Mouse (Mus musculus) hindbrain, embryonic 16.5 days (tissue): ENCODE results near the gene Sgo1. TPM values are rescaled to one million over a fixed set of nuclear protein-coding genes. Genes with fewer than 3 reads are reported as not detected.
"Not testable (repeated sequence)": the region's sequence is repeated elsewhere in the genome, so short reads cannot be mapped to it uniquely, and the experiment has no call there.

ENCODE experiments used
- ATAC-seq: fragments of 200-750 bp; cut with Nextera tagmentation; 2 replicates; pipeline ENCODE4 v1.8.0; 2017; ENCODE audit warnings: moderate TSS enrichment, moderate library complexity
- H3K27ac ChIP-seq: fragments of 300-500 bp; sonication (generic); 2 replicates; pipeline ENCODE4 v1.5.1; 2014; ENCODE audit warnings: low read depth, mild to moderate bottlenecking, control low read depth, low read length, moderate library complexity
- H3K27me3 ChIP-seq: fragments of 300-500 bp; sonication (generic); replicated peaks from 2 replicates; pipeline ENCODE4 v1.6.1; 2014; ENCODE audit warnings: low read length; ENCODE audit not compliant: control insufficient read depth, insufficient read depth
- H3K36me3 ChIP-seq: fragments of 300-500 bp; sonication (generic); 2 replicates; pipeline ENCODE4 v1.6.1; 2014; ENCODE audit warnings: mild to moderate bottlenecking, low read length, moderate library complexity, mixed read lengths; ENCODE audit not compliant: control insufficient read depth, insufficient read depth
- H3K4me1 ChIP-seq: fragments of 300-500 bp; sonication (generic); 2 replicates; pipeline ENCODE4 v1.6.1; 2014; ENCODE audit warnings: low read depth, low read length; ENCODE audit not compliant: control insufficient read depth, insufficient read depth
- H3K4me2 ChIP-seq: fragments of 300-500 bp; sonication (generic); 2 replicates; pipeline ENCODE4 v1.6.1; 2014; ENCODE audit warnings: mild to moderate bottlenecking, low read length, control low read depth, moderate library complexity
- H3K4me3 ChIP-seq: fragments of 300-500 bp; sonication (generic); 2 replicates; pipeline ENCODE4 v1.5.1; 2014; ENCODE audit warnings: mild to moderate bottlenecking, low read length, control low read depth, moderate library complexity
- H3K9ac ChIP-seq: fragments of 300-500 bp; sonication (generic); 2 replicates; pipeline ENCODE4 v1.6.1; 2014; ENCODE audit warnings: low read depth, mild to moderate bottlenecking, control low read depth, low read length, moderate library complexity
- H3K9me3 ChIP-seq: fragments of 300-500 bp; sonication (generic); 2 replicates; pipeline ENCODE4 v1.6.1; 2014; ENCODE audit warnings: mild to moderate bottlenecking, low read length, moderate library complexity; ENCODE audit not compliant: control insufficient read depth
- WGBS: fragments of 180-500 bp; shearing (Covaris S2); extraction: QIAGEN DNeasy Blood & Tissue Kit; methylation state at CpG from one replicate; pipeline ENCODE4 v1.1.7; 2014; 5-methylcytosine and 5-hydroxymethylcytosine counted together
- polyA plus RNA-seq: library from polyadenylated mRNA; unstranded; fragments of >200 nt; fragmentation: Nextera tagmentation; extraction: Ambion mirVana; gene quantifications from 2 replicates; pipeline ENCODE4 v1.2.1, GENCODE M21; 2015

The Sgo1 gene
- polyA plus RNA-seq, 1 experiment from 2014 or later = 5.8 TPM

DNA sequence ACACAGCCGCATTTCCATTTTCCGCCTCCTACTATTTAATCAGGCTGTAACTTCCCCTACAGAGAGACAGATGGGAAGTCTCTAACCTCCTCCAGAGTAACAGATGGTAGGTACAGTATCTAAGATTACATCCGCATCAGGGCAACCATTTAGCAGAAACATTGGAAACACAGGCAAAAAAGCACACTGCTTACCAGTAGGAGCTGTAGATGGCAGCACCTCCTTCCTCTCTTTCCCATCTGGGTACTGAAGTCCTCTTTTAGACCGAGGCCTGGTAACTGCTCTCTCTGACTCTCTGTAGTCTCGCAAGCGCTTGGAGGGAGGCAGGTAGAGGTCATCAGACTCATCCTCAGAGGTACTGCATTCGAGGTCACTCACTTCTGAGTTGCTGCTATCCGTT, 10.4 kb downstream of the Sgo1 start:
- H3K9ac ChIP-seq = no peak overlapping the region
- H3K27ac ChIP-seq = no peak overlapping the region
- H3K4me3 ChIP-seq = no peak overlapping the region
- H3K27me3 ChIP-seq = no peaks in the 10 kb centered on the region
- no peaks in the 10 kb centered on the region for H3K4me1 ChIP-seq
- 66% methylated on average over 8 of the region's 8 CpGs for WGBS
- H3K4me2 ChIP-seq = no peak overlapping the region
- no peaks in the 10 kb centered on the region for H3K9me3 ChIP-seq
- no peaks in the 10 kb centered on the region; the same call in 1 of the 2 replicates for H3K36me3 ChIP-seq
- peak; percentile 95 for ATAC-seq

DNA sequence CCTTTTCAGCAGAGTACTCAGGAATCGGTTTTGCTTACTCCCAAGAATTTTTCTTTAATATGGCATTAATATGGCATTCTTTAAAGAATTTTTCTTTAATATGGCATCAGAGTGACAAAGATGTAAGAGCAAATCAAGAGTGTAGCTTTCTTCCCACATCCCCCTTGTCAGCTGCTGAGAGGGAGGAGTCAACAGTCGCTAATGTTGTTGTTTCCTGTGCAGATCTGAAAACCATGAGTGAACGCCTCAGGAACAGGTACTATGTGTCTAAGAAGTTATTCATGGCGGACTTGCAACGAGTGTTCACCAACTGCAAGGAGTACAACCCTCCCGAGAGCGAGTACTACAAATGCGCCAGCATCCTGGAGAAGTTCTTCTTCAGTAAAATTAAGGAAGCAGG, 18.7 kb downstream of the Sgo1 start:
- Histone ChIP-seq H3K9ac (no peak overlapping the region), H3K27ac (no peak overlapping the region), H3K9me3 (no peaks in the 10 kb centered on the region), H3K4me3 (no peak overlapping the region), H3K27me3 (no peaks in the 10 kb centered on the region), H3K36me3 (no peaks in the 10 kb centered on the region; the same call in 1 of the 2 replicates), H3K4me1 (no peaks in the 10 kb centered on the region), H3K4me2 (no peak overlapping the region)
- 95% methylated on average over 8 of the region's 8 CpGs for WGBS
- ATAC-seq = no peak

DNA sequence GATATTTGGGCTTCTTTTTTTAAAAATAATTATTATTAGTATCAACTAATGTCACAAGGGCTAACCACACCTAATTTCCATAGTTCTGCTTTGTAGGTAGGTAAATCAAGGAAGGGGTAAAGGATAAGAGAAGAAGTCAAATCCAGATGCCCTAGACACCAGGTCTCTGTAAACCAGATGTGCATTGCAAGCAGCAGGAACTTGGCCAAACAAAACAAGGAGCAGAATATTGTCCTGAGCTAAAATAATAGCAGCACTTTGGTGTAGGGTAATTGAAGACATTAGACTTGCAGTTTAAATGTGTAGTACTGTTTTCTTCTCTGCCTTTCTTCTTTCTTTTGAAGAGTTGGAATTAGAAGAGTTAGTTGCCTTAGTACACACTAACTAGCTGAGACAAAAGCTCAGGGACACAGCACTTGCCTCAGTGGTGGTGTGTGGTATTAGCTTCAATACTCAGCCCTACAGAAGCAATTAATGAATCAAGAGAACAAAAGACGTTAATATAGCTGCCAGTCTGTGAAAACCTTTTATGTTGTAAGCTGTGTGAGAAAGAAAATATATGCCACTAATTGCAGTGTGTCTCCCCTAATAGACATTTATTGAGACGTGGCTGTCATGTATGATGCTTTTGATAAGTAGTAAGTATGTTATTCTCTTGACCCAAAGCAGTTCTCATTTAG, 24.3 kb downstream of the Sgo1 start:
- Histone ChIP-seq H3K4me3 (no peak overlapping the region), H3K36me3 (peaks cover 4% of the 10 kb centered on the region), H3K27me3 (no peaks in the 10 kb centered on the region), H3K4me2 (no peak overlapping the region), H3K9me3 (no peaks in the 10 kb centered on the region), H3K27ac (no peak overlapping the region), H3K9ac (no peak overlapping the region), H3K4me1 (no peaks in the 10 kb centered on the region)
- 74% methylated on average over 2 of the region's 2 CpGs for WGBS
- ATAC-seq = no peak

DNA sequence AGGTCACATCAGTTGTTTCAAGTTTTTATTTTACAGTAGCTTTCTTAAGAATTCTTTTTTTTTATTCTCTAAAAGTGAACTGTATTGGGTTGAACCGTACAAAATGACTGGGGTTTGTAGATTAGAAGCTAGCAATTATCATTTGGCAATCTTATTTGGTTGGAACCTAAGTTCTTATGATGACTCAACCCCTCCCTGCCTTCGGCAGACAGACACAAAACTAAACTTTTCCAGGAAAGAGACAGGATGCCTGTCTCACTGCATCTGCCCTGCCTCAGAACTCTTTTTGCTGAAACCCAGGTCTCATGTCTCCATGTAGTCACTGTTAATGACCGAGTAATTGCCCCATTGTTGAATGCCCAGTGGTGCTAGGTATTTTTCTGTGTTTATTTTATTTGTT, 24.9 kb downstream of the Sgo1 start:
- no peak for ATAC-seq
- no peak overlapping the region for H3K9ac ChIP-seq
- H3K9me3 ChIP-seq = no peaks in the 10 kb centered on the region
- H3K27me3 ChIP-seq = no peaks in the 10 kb centered on the region
- 93% methylated on average over 3 of the region's 3 CpGs for WGBS
- no peak overlapping the region for H3K27ac ChIP-seq
- no peaks in the 10 kb centered on the region for H3K4me1 ChIP-seq
- no peak overlapping the region for H3K4me2 ChIP-seq
- H3K4me3 ChIP-seq = no peak overlapping the region
- peaks cover 4% of the 10 kb centered on the region for H3K36me3 ChIP-seq

DNA sequence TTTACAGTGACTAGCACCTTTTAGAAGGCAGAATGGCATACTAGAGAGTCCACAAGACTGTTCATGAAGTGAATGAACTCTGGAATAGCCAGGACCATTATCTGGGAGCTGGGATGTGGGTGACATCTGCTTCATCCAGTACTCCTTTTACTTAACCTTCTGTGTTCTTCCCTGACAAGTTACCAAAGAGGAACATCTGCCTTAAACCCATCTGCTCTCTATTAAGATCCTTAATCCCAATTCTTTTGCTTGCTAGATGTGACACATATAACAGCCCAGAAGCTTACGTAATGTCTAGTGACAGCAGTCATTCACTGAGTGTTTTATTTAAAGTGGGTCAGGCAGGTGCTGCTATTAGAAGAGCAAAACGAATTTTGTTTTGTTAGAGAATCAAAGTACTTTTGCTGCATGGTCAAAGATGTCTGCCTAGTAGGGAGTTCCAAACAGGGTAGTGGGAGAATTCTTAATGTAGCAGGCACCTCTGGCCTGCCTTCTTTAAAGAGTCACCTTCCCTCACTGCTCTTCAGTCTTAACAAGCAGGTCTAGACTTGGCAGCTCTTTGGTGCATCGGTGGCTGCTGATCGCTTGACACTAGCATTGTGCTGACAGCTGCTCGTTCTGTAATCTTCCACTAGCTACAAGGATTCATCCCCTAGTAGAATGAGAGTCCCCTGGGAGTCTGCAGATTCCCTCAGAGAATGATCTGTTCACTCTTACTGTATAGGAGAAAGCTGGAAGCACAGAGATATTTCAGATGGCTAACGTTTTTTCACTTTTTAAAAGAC, 27.9 kb downstream of the Sgo1 start:
- no peaks in the 10 kb centered on the region for H3K9me3 ChIP-seq
- ATAC-seq = no peak
- WGBS = 61% methylated on average over 6 of the region's 6 CpGs

DNA sequence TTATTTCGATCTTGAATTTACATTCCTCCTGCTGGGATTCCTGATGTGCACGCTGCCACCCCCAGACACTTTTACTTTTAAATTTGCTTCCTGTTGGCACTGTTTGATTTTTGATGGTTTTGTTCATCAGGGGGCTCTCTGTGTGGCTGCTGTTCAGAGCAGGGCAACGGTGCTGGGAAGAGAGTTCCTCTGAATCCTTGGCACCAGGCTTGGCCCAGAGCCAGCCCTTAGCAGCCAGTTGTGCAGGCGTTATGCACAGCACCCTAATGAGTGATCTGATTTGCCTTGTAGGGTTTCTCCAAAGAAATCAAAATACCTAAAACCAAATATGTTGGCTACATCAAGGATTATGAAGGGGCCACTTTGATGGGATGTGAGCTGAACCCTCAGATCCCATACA, 29.4 kb downstream of the Sgo1 start:
- peaks cover 7% of the 10 kb centered on the region for H3K36me3 ChIP-seq
- 31% methylated on average over 4 of the region's 4 CpGs for WGBS
- ATAC-seq = peak; percentile 83

More for the DNA sequence above, 27.9 kb downstream of the Sgo1 start:
- H3K36me3 ChIP-seq = peaks cover 4% of the 10 kb centered on the region
- H3K27me3 ChIP-seq = no peaks in the 10 kb centered on the region
- H3K27ac ChIP-seq = no peak overlapping the region
- no peaks in the 10 kb centered on the region for H3K4me1 ChIP-seq
- H3K9ac ChIP-seq = no peak overlapping the region
- no peak overlapping the region for H3K4me3 ChIP-seq
- no peak overlapping the region for H3K4me2 ChIP-seq

DNA sequence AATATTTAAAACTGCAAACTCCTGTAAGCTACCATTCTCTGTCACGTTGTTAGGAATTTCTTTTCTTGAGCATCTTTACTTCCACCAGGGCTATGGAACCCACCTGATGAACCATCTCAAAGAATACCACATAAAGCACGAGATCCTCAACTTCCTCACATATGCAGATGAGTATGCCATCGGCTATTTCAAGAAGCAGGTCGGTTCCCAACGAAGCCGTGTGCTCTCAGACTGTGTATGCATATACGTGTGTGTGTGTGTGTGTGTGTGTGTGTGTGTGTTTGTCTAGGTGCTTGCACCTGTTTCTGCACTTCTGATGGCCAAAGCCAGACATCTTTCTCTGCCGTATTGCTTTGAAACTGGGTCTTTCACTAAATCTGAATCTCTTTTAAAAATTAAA, 29.9 kb downstream of the Sgo1 start:
- no peak overlapping the region for H3K4me2 ChIP-seq
- no peaks in the 10 kb centered on the region for H3K27me3 ChIP-seq
- WGBS = 76% methylated on average over 8 of the region's 8 CpGs
- no peak overlapping the region for H3K4me3 ChIP-seq
- no peak overlapping the region for H3K9ac ChIP-seq
- ATAC-seq = no peak
- H3K4me1 ChIP-seq = no peaks in the 10 kb centered on the region
- H3K9me3 ChIP-seq = no peaks in the 10 kb centered on the region
- H3K36me3 ChIP-seq = peaks cover 9% of the 10 kb centered on the region
- H3K27ac ChIP-seq = no peak overlapping the region

More for the DNA sequence above, 29.4 kb downstream of the Sgo1 start:
- H3K27me3 ChIP-seq = no peaks in the 10 kb centered on the region
- no peak overlapping the region for H3K27ac ChIP-seq
- H3K9ac ChIP-seq = no peak overlapping the region
- no peaks in the 10 kb centered on the region for H3K4me1 ChIP-seq
- no peak overlapping the region for H3K4me2 ChIP-seq
- H3K9me3 ChIP-seq = no peaks in the 10 kb centered on the region
- no peak overlapping the region for H3K4me3 ChIP-seq

DNA sequence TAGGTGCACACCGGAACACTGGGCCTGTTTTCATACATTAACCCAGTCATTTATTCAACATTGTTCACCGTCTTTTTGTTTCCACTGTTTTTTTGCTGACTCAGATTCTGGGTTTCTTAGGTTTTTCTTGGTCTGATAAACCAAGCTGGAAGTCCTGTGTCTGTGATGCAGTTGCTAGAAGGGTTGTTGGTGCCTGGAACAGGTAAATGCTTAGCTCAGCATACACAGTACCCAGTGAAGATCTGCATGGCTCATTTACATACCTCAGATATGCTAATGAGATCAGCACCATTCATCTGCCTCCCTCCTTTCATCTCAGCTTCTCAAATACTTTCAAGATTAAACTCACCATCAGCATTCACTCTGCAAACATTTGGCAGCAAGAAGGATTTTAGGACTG, 30.5 kb downstream of the Sgo1 start:
- ATAC-seq = no peak
- Histone ChIP-seq H3K9ac (no peak overlapping the region), H3K4me2 (no peak overlapping the region), H3K27me3 (no peaks in the 10 kb centered on the region), H3K27ac (no peak overlapping the region), H3K4me3 (no peak overlapping the region), H3K4me1 (no peaks in the 10 kb centered on the region), H3K36me3 (peaks cover 11% of the 10 kb centered on the region), H3K9me3 (no peaks in the 10 kb centered on the region)
- WGBS = 75% methylated on average over 2 of the region's 2 CpGs

DNA sequence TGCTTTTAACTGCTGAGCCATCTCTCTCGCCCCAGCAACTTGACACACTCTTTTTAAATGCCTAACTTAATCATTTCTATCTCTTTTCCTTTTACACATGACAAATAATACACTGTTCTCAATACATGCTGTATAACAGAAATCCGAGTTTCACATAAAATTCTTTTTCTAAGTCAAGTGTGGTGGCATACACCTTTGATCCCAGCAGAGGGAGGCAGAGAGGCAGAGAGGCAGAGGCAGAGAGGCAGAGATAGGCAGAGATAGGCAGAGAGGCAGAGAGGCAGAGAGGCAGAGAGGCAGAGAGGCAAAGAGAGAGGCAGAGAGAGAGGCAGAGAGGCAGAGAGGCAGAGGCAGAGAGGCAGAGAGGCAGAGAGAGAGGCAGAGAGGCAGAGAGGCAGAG, 31.7 kb downstream of the Sgo1 start:
- H3K4me2 ChIP-seq, H3K9me3 ChIP-seq, ATAC-seq, H3K4me3 ChIP-seq, H3K4me1 ChIP-seq, H3K9ac ChIP-seq, H3K27me3 ChIP-seq, H3K27ac ChIP-seq: not testable (repeated sequence)
- peaks cover 11% of the 10 kb centered on the region for H3K36me3 ChIP-seq
- WGBS = 79% methylated on average over 2 of the region's 2 CpGs
